Mouse (Mus musculus) small intestine, adult 2 months (tissue): ENCODE data around the gene Elk4.

Experiments used
- CTCF ChIP-seq: fragments of 200-500 bp; IDR thresholded peaks from 2 replicates; pipeline ENCODE4 v1.5.1; 2012; ENCODE audit warnings: low read depth, mild to moderate bottlenecking, control low read depth, inconsistent platforms, low read length, moderate library complexity, mixed read lengths; ENCODE audit not compliant: insufficient replicate concordance, insufficient read length; ENCODE audit errors: extremely low read depth
- POLR2A ChIP-seq: fragments of 200-500 bp; IDR thresholded peaks from 2 replicates; pipeline ENCODE4 v1.6.1; 2012; ENCODE audit warnings: low read depth, mild to moderate bottlenecking, control low read depth, inconsistent platforms, low read length, moderate library complexity

GRCm38 (mm10) chr1:132065475-132066172 is 58.2 kb downstream of the Elk4 start:
- TF ChIP-seq CTCF (no peak), POLR2A (no peak)
